Comparison of ENCODE assay signal across 8 mouse cellular contexts in the genomic region with DNA sequence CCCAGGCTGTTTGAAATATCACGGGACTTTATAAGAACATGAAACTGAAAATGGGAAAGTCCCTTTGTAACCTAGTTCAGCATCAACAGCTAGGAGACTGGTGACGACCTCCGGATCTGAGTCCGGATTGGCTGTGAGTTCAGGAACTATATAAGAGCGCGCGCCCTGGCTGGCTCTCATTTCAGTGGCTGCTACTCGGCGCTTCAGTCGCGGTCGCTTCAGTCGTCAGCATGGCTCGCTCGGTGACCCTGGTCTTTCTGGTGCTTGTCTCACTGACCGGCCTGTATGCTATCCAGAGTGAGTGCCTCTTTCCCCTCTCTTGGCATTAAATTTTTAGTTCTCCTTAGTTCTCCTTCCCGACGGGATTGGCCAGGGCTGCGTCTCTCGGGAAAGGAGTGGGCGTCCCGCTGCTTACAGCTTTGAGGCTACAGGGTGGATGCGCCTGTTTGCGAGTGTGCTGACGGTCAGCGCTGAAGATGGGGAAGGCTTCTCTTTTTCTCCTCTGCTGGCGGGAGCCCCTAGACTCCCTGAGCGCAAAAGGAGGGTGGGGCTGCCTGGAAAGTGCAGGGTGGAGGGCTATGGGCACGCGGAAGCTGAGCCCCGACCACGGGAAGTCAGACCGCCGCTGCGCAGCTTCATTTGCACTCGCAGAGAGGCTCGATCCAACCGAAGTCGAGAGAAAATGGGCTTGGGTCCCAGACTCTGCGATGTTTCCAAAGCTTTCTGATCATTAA. TPM values are rescaled to one million over a fixed set of nuclear protein-coding genes. Genes with fewer than 3 reads are reported as not detected.
DNase-seq lines count a peak whose midpoint lies in the region; ATAC-seq lines count a peak whose summit lies in the region.

A gene (plus strand): TSS at position 179 of the 734 bp plus-strand sequence.

- DNase-seq in CD4-positive, CD25-positive, alpha-beta regulatory T cell, adult 2 months (ENCODE audit: low read depth, low spot score) = peak; percentile 98
- peak; percentile 65 for DNase-seq in fat pad, adult 2 months (ENCODE audit: extremely low read depth, low read depth, low spot score)
- peak; percentile 96 for DNase-seq in kidney, postnatal 10 days
- peak; percentile 96 to 97 for DNase-seq in natural killer cell, adult 2 months (ENCODE audit: low spot score in 2 of 2)

- no peaks in the 10 kb centered on the region; the same call in 1 of the 2 replicates for H3K27me3 ChIP-seq in heart, embryonic 13.5 days (replicated peaks)
- no peaks in the 10 kb centered on the region for H3K27me3 ChIP-seq in liver, embryonic 12.5 days (replicated peaks)
- no peaks in the 10 kb centered on the region for H3K27me3 ChIP-seq in stomach, embryonic 15.5 days (replicated peaks)

- peaks cover 17% of the 10 kb centered on the region for H3K36me3 ChIP-seq in heart, embryonic 13.5 days
- peaks cover 21% of the 10 kb centered on the region for H3K36me3 ChIP-seq in liver, embryonic 12.5 days
- no peaks in the 10 kb centered on the region for H3K36me3 ChIP-seq in stomach, embryonic 15.5 days

- ATAC-seq in heart, embryonic 13.5 days (ENCODE audit: extremely low read depth, insufficient number of reproducible peaks, low FRiP score, low TSS enrichment) = peak; percentile 66; the same call in 1 of the 2 replicates
- peak; percentile 95 for ATAC-seq in liver, embryonic 12.5 days
- ATAC-seq in stomach, embryonic 15.5 days (ENCODE audit: insufficient read depth, low FRiP score, low read depth) = peak; percentile 96

- under 1% methylated on average over 40 of the region's 40 CpGs for WGBS in heart, embryonic 13.5 days
- WGBS in liver, embryonic 12.5 days (ENCODE audit: insufficient replicate concordance) = under 1% methylated on average over 40 of the region's 40 CpGs
- WGBS in stomach, embryonic 15.5 days = under 1% methylated on average over 40 of the region's 40 CpGs

- H3K27ac ChIP-seq in brown adipose tissue, adult 24 weeks (replicated peaks; ENCODE audit: low read depth, low read length) = peak within 1 kb of the TSS; percentile 96
- H3K27ac ChIP-seq in heart, embryonic 13.5 days (replicated peaks) = peak within 1 kb of the TSS; percentile 84
- peak within 1 kb of the TSS; percentile 80 for H3K27ac ChIP-seq in liver, embryonic 12.5 days
- H3K27ac ChIP-seq in stomach, embryonic 15.5 days = peak within 1 kb of the TSS; percentile 85

- no peaks in the 10 kb centered on the region for H3K9me3 ChIP-seq in heart, embryonic 13.5 days
- H3K9me3 ChIP-seq in liver, embryonic 12.5 days (replicated peaks) = no peaks in the 10 kb centered on the region
- H3K9me3 ChIP-seq in stomach, embryonic 15.5 days = no peaks in the 10 kb centered on the region

- peaks cover 11% of the 10 kb centered on the region for H3K4me1 ChIP-seq in brown adipose tissue, adult 24 weeks (ENCODE audit: control insufficient read depth, insufficient read depth, insufficient read length, low read length)
- peaks cover 22% of the 10 kb centered on the region for H3K4me1 ChIP-seq in heart, embryonic 13.5 days
- peaks cover 40% of the 10 kb centered on the region for H3K4me1 ChIP-seq in liver, embryonic 12.5 days
- H3K4me1 ChIP-seq in stomach, embryonic 15.5 days = peaks cover 16% of the 10 kb centered on the region; the same call in 1 of the 2 replicates

- H3K9ac ChIP-seq in heart, embryonic 13.5 days = peak within 1 kb of the TSS; percentile 92
- H3K9ac ChIP-seq in liver, embryonic 12.5 days = peak within 1 kb of the TSS; percentile 80
- peak within 1 kb of the TSS; percentile 74 for H3K9ac ChIP-seq in stomach, embryonic 15.5 days

- peak within 1 kb of the TSS; percentile 86 for H3K4me3 ChIP-seq in brown adipose tissue, adult 24 weeks (ENCODE audit: insufficient read depth, low read depth, low read length)
- peak within 1 kb of the TSS; percentile 81 for H3K4me3 ChIP-seq in heart, embryonic 13.5 days
- peak within 1 kb of the TSS; percentile 70 for H3K4me3 ChIP-seq in liver, embryonic 12.5 days
- H3K4me3 ChIP-seq in stomach, embryonic 15.5 days (replicated peaks) = peak within 1 kb of the TSS; percentile 79

- H3K4me2 ChIP-seq in heart, embryonic 13.5 days = peak within 1 kb of the TSS; percentile 79
- peak within 1 kb of the TSS; percentile 90 for H3K4me2 ChIP-seq in liver, embryonic 12.5 days
- H3K4me2 ChIP-seq in stomach, embryonic 15.5 days = peak within 1 kb of the TSS; percentile 81

RNA-seq across cellular contexts. Expression of the gene that starts here (rescaled TPM):
- 1,264 and 2,088 TPM in 2 replicates for polyA plus RNA-seq in brown adipose tissue, adult 24 weeks (2012; ENCODE audit: insufficient read depth, insufficient read length, missing spikeins)
- 268 and 284 TPM in 2 replicates for polyA plus RNA-seq in heart, embryonic 13.5 days (2015; fragmentation: Nextera tagmentation; extraction: Ambion mirVana)
- polyA plus RNA-seq in liver, embryonic 12.5 days (2016; fragmentation: Nextera tagmentation; extraction: Ambion mirVana) = 273 and 281 TPM in 2 replicates
- 338 and 449 TPM in 2 replicates for polyA plus RNA-seq in stomach, embryonic 15.5 days (2015; fragmentation: Nextera tagmentation; extraction: Ambion mirVana)

Comparison
In these comparisons a context has a peak if more than half of its experiments do, and no peak if none do; other contexts are left out.
1. Peak in every context shown above with its lines: DNase-seq, ATAC-seq, H3K4me3 ChIP-seq and H3K27ac ChIP-seq.